Mouse (Mus musculus) heart, embryonic 15.5 days (tissue): ENCODE results near the gene Meis2. TPM values are rescaled to one million over a fixed set of nuclear protein-coding genes. Genes with fewer than 3 reads are reported as not detected.
A peak's percentile ranks its signal among the peaks of the same experiment; 100 is the strongest.

Source experiments
- ATAC-seq: fragments of 200-750 bp; cut with Nextera tagmentation; replicated peaks from 2 replicates; pipeline ENCODE4 v1.8.0; 2017; ENCODE audit warnings: low read depth, moderate TSS enrichment; ENCODE audit not compliant: insufficient number of reproducible peaks, insufficient read depth, low FRiP score
- H3K27ac ChIP-seq: fragments of 300-500 bp; sonication (generic); 2 replicates; pipeline ENCODE4 v1.5.1; 2015; ENCODE audit warnings: mild to moderate bottlenecking, inconsistent platforms
- H3K27me3 ChIP-seq: fragments of 300-500 bp; sonication (generic); 2 replicates; pipeline ENCODE4 v1.6.1; 2015; ENCODE audit warnings: inconsistent platforms
- H3K36me3 ChIP-seq: fragments of 300-500 bp; sonication (generic); 2 replicates; pipeline ENCODE4 v1.6.1; 2015; ENCODE audit warnings: mild to moderate bottlenecking, inconsistent platforms
- H3K4me1 ChIP-seq: fragments of 300-500 bp; sonication (generic); replicated peaks from 2 replicates; pipeline ENCODE4 v1.6.1; 2015; ENCODE audit warnings: inconsistent platforms
- H3K4me2 ChIP-seq: fragments of 300-500 bp; sonication (generic); 2 replicates; pipeline ENCODE4 v1.6.1; 2015; ENCODE audit warnings: inconsistent platforms, mild to moderate bottlenecking, moderate library complexity
- H3K4me3 ChIP-seq: fragments of 300-500 bp; sonication (generic); 2 replicates; pipeline ENCODE4 v1.5.1; 2015; ENCODE audit warnings: mild to moderate bottlenecking, inconsistent platforms
- H3K9ac ChIP-seq: fragments of 300-500 bp; sonication (generic); 2 replicates; pipeline ENCODE4 v1.6.1; 2015; ENCODE audit warnings: mild to moderate bottlenecking, inconsistent platforms
- H3K9me3 ChIP-seq: fragments of 300-500 bp; sonication (generic); replicated peaks from 2 replicates; pipeline ENCODE4 v1.6.1; 2016; ENCODE audit warnings: inconsistent platforms
- WGBS: fragments of 180-500 bp; shearing (Covaris S2); methylation state at CpG from one replicate; pipeline ENCODE4 v1.1.7; 2015; ENCODE audit warnings: mixed read lengths; 5-methylcytosine and 5-hydroxymethylcytosine counted together
- polyA plus RNA-seq: library from polyadenylated mRNA; unstranded; fragments of >200 nt; fragmentation: Nextera tagmentation; extraction: Ambion mirVana; gene quantifications from 2 replicates; pipeline ENCODE4 v1.2.1, GENCODE M21; 2015

Gene Meis2
- polyA plus RNA-seq, 1 experiment from 2014 or later = 25.7 TPM

DNA sequence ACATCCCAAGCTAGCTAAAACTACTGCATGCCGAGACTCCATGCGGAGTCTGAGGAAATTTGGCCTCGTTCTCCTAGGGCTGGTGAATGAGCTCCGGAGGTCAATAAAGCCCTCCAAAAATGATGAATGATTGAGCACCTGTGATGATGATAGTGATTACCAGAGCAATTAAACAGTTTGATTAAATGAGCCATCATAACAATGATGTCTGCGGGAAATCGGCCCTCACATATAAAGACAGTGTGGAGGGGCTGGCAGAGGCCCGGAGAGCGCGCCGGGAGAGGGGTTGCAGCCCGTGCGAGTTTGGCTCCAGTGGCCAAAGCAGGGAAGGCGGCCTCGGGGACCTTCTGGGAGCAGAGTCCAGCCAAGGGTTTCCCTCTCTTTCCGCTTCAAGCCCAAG lies 2.1 kb upstream of the Meis2 start:
- Histone ChIP-seq H3K27ac (peak overlapping the region; percentile 99), H3K9me3 (no peaks in the 10 kb centered on the region), H3K4me1 (peaks cover 23% of the 10 kb centered on the region), H3K4me2 (peak overlapping the region; percentile 81), H3K27me3 (peaks cover under 1% of the 10 kb centered on the region; the same call in 1 of the 2 replicates), H3K4me3 (peak overlapping the region; percentile 89), H3K9ac (peak overlapping the region; percentile 57), H3K36me3 (no peaks in the 10 kb centered on the region)
- 2% methylated on average over 15 of the region's 15 CpGs for WGBS
- ATAC-seq = no peak

- Histone ChIP-seq H3K4me1 (peaks cover 20% of the 10 kb centered on the region), H3K4me3 (peak overlapping the region; percentile 89), H3K27ac (peak overlapping the region; percentile 99), H3K27me3 (no peaks in the 10 kb centered on the region; the same call in 1 of the 2 replicates), H3K4me2 (peak overlapping the region; percentile 81), H3K9me3 (no peaks in the 10 kb centered on the region), H3K36me3 (no peaks in the 10 kb centered on the region), H3K9ac (peak overlapping the region; percentile 73)
- 0% methylated on average over 27 of the region's 27 CpGs for WGBS
- ATAC-seq = peak; percentile 72
These were observed 1.4 kb upstream of the Meis2 start for GRCm38 (mm10) chr2:116067065-116067497.

GRCm38 (mm10) chr2:116066057-116066941 lies 660 bp upstream of the Meis2 start:
- peaks cover 19% of the 10 kb centered on the region for H3K4me1 ChIP-seq

DNA sequence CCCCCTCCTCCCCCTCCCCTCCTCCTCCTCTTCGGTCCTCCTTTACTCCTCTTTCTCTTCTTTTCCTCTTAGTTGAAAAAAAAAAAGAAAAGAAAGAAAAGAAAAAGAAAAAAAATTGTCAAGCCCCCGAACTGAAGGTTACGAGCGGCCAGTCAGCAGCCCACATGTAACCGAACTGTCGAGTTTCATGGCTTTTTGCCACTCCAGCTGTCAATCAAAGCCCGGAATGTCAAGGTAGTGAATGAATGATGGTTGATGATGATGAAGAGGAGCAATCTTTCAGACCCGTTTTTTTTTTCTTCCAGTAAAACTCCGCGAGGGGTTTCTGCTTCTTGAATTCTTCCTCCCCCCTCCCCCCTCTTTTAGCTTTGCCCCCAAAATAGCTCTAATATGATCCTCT lies 582 bp downstream of the Meis2 start:
- no peaks in the 10 kb centered on the region for H3K36me3 ChIP-seq
- no peaks in the 10 kb centered on the region for H3K9me3 ChIP-seq
- no peak for ATAC-seq
- peaks cover 22% of the 10 kb centered on the region for H3K4me1 ChIP-seq
- peak overlapping the region; percentile 95 for H3K9ac ChIP-seq
- H3K27ac ChIP-seq = peak overlapping the region; percentile 99
- H3K4me3 ChIP-seq = peak overlapping the region; percentile 89
- 1% methylated on average over 10 of the region's 10 CpGs for WGBS
- no peaks in the 10 kb centered on the region for H3K27me3 ChIP-seq
- peak overlapping the region; percentile 81 for H3K4me2 ChIP-seq

More at GRCm38 (mm10) chr2:116066057-116066941, 660 bp upstream of the Meis2 start:
- Histone ChIP-seq H3K36me3 (no peaks in the 10 kb centered on the region), H3K4me3 (peak overlapping the region; percentile 89), H3K9me3 (no peaks in the 10 kb centered on the region), H3K27ac (peak overlapping the region; percentile 99), H3K9ac (peak overlapping the region; percentile 73), H3K4me2 (peak overlapping the region; percentile 81), H3K27me3 (no peaks in the 10 kb centered on the region; the same call in 1 of the 2 replicates)
- ATAC-seq = 0 out of 2 replicates have a peak, but pooled peaks have one; percentile 13
- under 1% methylated on average over 36 of the region's 36 CpGs for WGBS

GRCm38 (mm10) chr2:116064521-116064920 lies 1.1 kb downstream of the Meis2 start:
- under 1% methylated on average over 20 of the region's 20 CpGs for WGBS
- Histone ChIP-seq H3K9me3 (no peaks in the 10 kb centered on the region), H3K4me2 (peak overlapping the region; percentile 81), H3K27me3 (no peaks in the 10 kb centered on the region), H3K4me3 (peak overlapping the region; percentile 89), H3K9ac (peak overlapping the region; percentile 95), H3K36me3 (no peaks in the 10 kb centered on the region), H3K27ac (peak overlapping the region; percentile 99), H3K4me1 (peaks cover 19% of the 10 kb centered on the region)
- no peak for ATAC-seq

- no peak for ATAC-seq
- WGBS = under 1% methylated on average over 37 of the region's 37 CpGs
- H3K4me3 ChIP-seq = peak overlapping the region; percentile 89
These were observed 1.8 kb downstream of the Meis2 start for GRCm38 (mm10) chr2:116063819-116064293.

DNA sequence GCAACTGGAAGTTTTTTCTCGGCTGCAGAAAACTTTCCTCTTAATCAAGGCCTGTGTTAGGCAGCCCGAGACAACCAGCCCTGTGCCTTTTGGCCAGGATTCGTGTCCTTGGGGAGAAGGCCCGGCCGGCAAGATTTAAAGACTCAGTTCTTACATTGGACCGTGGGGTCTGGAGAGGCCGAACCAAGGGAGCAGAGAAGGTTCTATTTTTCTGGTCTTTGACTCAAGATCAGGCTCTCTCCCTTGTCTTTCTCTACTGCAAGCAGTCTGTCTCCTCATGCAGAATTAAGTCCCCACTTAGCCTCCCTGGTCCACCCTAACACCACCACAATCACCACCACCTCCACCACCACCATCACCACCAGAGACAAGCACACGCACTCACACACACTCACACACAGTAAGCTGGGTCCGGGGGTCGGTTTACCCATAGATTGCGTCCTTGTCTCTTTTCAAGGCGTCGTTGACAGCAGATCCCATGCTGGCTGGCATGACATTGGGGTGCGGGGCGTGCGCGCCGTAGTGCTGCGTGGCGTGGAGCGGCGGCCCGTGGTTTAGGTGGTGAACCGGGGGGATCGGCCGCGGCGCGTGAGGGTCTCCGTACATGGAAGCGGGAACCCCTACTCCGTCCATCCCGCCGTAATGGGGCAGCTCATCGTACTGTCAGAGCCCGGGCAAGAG lies 2.7 kb downstream of the Meis2 start:
- Histone ChIP-seq H3K9ac (peak overlapping the region; percentile 95), H3K36me3 (peaks cover 4% of the 10 kb centered on the region; the same call in 1 of the 2 replicates), H3K27ac (peak overlapping the region; percentile 99), H3K4me1 (peaks cover 21% of the 10 kb centered on the region), H3K9me3 (no peaks in the 10 kb centered on the region), H3K27me3 (no peaks in the 10 kb centered on the region), H3K4me2 (peak overlapping the region; percentile 81), H3K4me3 (peak overlapping the region; percentile 89)
- no peak for ATAC-seq
- WGBS = 1% methylated on average over 36 of the region's 36 CpGs

More at GRCm38 (mm10) chr2:116063819-116064293, 1.8 kb downstream of the Meis2 start:
- Histone ChIP-seq H3K9ac (peak overlapping the region; percentile 95), H3K27me3 (no peaks in the 10 kb centered on the region), H3K36me3 (0 out of 2 replicates have a peak, but pooled peaks cover 4% of the 10 kb centered on the region), H3K27ac (peak overlapping the region; percentile 99), H3K4me1 (peaks cover 20% of the 10 kb centered on the region), H3K4me2 (peak overlapping the region; percentile 81), H3K9me3 (no peaks in the 10 kb centered on the region)

GRCm38 (mm10) chr2:116062251-116062651 lies 3.4 kb downstream of the Meis2 start:
- Histone ChIP-seq H3K4me1 (peaks cover 23% of the 10 kb centered on the region), H3K27me3 (no peaks in the 10 kb centered on the region), H3K4me2 (peak overlapping the region; percentile 81), H3K36me3 (peaks cover 4% of the 10 kb centered on the region; the same call in 1 of the 2 replicates), H3K9me3 (no peaks in the 10 kb centered on the region), H3K9ac (peak overlapping the region; percentile 95), H3K4me3 (peak overlapping the region; percentile 89), H3K27ac (peak overlapping the region; percentile 99)
- under 1% methylated on average over 20 of the region's 20 CpGs for WGBS
- no peak for ATAC-seq

- Histone ChIP-seq H3K9ac (peak overlapping the region; percentile 95), H3K27ac (peak overlapping the region; percentile 99), H3K9me3 (no peaks in the 10 kb centered on the region), H3K36me3 (peaks cover 4% of the 10 kb centered on the region; the same call in 1 of the 2 replicates), H3K4me3 (peak overlapping the region; percentile 89), H3K4me2 (peak overlapping the region; percentile 81), H3K4me1 (peaks cover 28% of the 10 kb centered on the region), H3K27me3 (no peaks in the 10 kb centered on the region)
- no peak for ATAC-seq
- 2% methylated on average over 30 of the region's 30 CpGs for WGBS
These were observed 4.1 kb downstream of the Meis2 start for GRCm38 (mm10) chr2:116061401-116062021.

- H3K4me1 ChIP-seq = peaks cover 33% of the 10 kb centered on the region
- H3K9ac ChIP-seq = peak overlapping the region; percentile 95
- H3K9me3 ChIP-seq = no peaks in the 10 kb centered on the region
- H3K36me3 ChIP-seq = peaks cover 4% of the 10 kb centered on the region; the same call in 1 of the 2 replicates
- WGBS = 15% methylated on average over 21 of the region's 21 CpGs
- ATAC-seq = no peak
- peak overlapping the region; percentile 89 for H3K4me3 ChIP-seq
- H3K27ac ChIP-seq = peak overlapping the region; percentile 99
- peak overlapping the region; percentile 81 for H3K4me2 ChIP-seq
- H3K27me3 ChIP-seq = no peaks in the 10 kb centered on the region
These were observed 4.8 kb downstream of the Meis2 start for GRCm38 (mm10) chr2:116060701-116061400.
